Mouse (Mus musculus) right cerebral cortex, adult 2 months (tissue): Measurements from ENCODE around the gene Suclg2.

Experiments used
- DNase-seq, 2 experiments: peaks; one replicate each; pipeline ENCODE4 v3.0.0; 2021 to 2022; ENCODE audit warnings: low spot score in 2 of 2

Suclg2 gene

DNA sequence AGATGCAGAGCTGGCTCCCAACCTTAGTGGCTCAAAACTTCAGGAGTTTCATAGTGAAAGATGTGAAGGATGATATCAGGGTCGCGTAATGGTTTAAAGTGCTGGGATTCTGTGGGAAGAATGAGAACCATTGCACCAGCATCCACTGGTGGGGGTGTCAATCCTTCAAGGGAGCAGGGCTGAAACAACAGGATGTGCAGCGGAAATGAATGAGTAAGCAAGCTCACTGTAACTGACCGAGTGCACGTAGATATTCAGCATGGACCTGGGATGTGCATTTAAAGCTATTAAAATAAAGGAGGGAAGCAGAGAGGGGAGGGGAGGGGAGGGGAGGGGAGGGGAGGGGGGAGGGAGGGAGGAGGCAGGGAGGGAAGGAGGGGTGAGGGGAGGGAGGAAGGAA, 18.4 kb downstream of the Suclg2 start:
- DNase-seq = no peak

- no peak for DNase-seq
Observed at GRCm38 (mm10) chr6:95699326-95699725, 19.3 kb downstream of the Suclg2 start.

GRCm38 (mm10) chr6:95698536-95699162, 20.0 kb downstream of the Suclg2 start:
- DNase-seq = no peak

- no peak for DNase-seq
Observed at GRCm38 (mm10) chr6:95694910-95695309, 23.7 kb downstream of the Suclg2 start.

GRCm38 (mm10) chr6:95685242-95685641, 33.4 kb downstream of the Suclg2 start:
- no peak for DNase-seq

- no peak for DNase-seq
Observed at GRCm38 (mm10) chr6:95679718-95680117, 38.9 kb downstream of the Suclg2 start.

GRCm38 (mm10) chr6:95679261-95679660, 39.3 kb downstream of the Suclg2 start:
- DNase-seq = no peak

GRCm38 (mm10) chr6:95676951-95677350, 41.6 kb downstream of the Suclg2 start:
- no peak for DNase-seq

DNA sequence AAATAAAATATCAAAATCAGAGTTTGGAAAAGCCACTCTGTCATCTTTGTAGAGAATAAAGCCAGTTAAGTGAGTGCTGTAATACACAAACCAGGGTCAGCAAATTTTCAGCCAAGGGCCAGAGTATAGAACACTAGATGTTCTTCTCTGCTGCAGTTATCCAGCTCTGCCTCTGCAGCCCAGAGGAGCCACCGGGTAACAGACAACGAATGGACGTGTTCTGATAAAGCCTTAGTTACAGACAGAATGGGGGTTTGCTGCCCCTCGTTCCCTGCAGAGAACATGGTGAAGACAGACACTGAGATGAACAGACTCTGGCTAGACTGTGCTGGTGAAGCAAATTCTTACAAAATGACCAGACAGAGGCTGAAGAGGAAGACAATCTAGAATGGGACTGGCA, 42.2 kb downstream of the Suclg2 start:
- DNase-seq = no peak

DNA sequence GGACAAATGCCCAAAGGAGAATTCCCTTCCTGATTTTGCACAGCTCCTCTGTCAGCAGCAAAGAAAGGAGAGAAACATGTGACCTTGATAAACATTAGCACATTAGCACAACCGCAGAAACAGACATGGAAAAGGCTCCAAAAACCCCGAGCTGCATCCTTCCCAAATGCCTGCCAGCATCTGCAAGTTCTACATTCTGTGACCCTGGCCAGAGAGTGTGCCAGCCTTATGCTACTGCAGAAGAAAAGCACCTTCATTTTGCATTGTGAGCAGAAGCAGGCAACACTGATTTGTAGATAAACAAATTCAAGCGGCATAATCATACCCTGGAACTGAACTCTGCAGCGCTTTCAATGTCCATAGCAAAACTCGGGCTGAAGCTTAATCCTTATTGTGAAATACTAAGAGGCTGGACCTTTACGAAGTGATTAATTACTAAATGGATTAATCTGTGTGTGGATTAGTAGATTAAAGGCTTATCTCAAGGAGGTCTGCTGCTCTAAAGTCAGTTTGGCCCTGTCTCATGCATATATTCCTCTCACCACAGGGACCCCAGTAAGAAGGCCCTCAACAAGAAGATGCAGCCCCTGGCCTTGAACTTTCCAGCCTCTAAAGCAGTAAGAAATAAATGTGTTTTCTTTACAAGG, 43.4 kb downstream of the Suclg2 start:
- DNase-seq = no peak

DNA sequence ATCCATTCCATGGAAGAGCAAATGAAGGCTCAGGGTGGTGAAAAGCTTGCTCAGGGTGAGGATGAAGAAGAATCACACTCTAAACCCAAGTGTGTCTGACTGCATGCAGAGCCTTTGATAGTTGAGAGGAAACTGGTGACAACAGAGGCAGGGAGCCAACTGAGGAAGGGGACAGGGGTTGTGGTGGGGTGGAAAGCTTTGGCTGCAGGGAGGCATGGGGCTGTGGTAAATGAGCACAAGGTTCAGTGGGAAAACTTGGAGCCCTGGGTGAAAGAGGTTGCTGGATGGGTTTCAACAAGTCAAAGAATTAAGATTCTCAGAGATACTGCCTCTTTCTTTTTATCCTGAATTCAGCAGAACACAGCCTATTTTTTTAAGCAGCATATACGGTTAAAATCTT, 43.9 kb downstream of the Suclg2 start:
- DNase-seq = no peak

- DNase-seq = peak; percentile 30 to 38
Observed at GRCm38 (mm10) chr6:95669335-95669729, 49.3 kb downstream of the Suclg2 start.

DNA sequence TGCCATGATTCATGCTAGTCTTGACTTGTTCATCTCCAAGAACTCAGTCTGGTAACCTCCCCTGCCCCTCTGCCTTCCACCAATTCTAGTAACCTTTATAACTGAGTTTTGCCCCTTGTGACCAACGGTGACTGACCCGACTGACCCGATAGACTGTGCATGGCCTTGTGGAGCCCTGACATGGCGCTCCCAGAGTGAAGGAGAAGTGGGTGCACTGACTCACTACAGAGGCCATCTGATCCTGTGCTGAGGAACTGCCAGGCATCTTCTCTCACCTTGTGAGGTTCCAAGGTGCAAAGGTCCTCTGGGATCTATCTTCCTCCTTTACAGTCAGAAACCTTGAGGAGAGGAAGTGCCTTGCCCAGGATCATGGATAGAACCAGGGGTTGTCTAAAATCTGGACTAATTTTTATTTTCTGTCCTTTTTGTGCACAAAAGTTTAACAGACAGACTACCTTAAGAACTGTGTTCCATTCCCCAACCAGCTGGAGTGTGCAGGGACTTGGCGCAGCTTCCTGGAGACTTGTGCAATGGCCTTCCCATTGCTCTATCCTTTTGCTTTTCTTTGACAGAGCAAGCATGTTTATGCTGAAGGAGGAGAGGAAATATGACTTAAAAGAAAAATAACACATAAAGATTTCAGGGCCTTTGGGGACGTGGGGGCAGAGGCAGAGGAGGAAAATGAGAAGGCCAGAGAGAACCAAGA, 49.8 kb downstream of the Suclg2 start:
- no peak for DNase-seq

- DNase-seq = no peak
Observed at GRCm38 (mm10) chr6:95657671-95658070, 60.9 kb downstream of the Suclg2 start.

DNA sequence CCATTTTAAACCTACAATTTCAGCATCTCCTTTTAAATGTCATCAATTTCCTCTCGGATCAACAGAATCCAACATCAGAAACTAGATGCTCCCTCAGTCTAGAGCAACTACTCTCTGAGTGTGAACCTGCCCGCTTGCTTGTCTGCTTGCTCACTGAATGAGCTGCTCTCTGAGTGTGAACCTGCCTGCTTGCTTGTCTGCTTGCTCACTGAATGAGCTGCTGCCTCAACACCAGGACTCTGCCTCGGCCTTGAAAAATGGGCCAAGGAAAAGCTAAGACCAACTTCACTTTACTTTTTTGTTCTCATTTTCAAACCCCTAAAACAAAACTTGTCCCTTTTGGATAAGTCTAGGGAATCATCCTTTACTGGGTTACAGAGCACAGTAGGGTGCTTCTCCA, 64.9 kb downstream of the Suclg2 start:
- no peak for DNase-seq

DNA sequence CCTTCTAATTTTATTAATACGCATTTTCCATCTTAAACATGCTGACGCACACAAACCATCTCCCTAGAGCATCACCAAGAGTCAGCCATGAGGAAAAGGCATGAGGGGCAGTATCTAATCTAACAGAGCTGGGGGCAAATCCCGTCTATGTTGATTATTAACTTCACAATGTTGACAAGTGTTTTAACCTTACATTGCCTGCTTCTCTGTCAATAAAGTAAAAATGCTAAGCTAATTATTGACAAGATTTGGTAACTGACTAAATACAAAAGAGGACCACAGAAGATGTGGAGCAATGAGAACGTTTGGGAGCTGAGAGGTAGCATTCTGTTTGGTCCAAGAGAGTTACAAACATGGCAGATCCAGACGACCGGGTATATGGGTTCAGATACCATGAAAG, 65.8 kb downstream of the Suclg2 start:
- DNase-seq = no peak

- DNase-seq = no peak
Observed at GRCm38 (mm10) chr6:95651391-95651876, 67.2 kb downstream of the Suclg2 start.

- no peak for DNase-seq
Observed at GRCm38 (mm10) chr6:95650082-95650722, 68.4 kb downstream of the Suclg2 start.

- no peak for DNase-seq
Observed at GRCm38 (mm10) chr6:95649123-95649663, 69.4 kb downstream of the Suclg2 start.

DNA sequence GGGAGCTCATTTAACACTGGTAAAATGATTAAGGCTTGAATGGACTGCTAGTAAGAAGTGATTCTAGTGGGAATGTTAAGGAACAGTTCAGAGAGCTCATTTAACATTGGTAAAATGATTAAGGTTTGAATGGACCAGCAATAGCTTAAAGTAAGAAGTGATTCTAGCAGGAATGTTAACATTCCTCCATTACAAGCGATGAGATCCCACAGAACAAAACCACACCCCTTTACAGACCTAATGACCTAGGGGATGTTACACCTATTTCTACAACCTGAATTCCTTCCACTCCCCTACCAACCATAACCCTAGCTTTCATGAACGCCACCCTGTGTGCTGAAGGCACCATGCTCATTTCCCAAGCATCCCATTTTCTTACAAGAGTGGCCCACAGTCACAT, 81.2 kb downstream of the Suclg2 start:
- DNase-seq = no peak

DNA sequence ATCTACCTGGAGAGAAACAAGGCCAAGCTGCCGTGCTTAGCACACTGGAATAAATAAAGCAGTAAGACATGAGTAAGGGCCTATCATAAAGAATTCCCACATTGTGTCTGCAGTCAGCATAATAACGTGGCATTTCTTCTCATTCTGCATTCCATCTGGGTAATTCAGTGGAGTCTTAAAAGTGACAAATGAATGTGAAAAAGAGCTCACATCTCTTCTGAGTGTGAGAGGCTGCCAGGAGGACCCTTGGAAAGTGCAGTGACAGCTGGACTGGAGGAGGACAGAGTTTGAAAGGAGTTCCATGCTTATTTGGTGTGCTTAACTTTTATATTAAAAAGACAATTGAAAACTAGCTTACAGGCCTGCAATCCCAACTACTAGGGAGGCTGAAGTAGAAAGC, 83.2 kb downstream of the Suclg2 start:
- DNase-seq = peak; percentile 39

- no peak for DNase-seq
Observed at GRCm38 (mm10) chr6:95629071-95629470, 89.5 kb downstream of the Suclg2 start.
